In the genomic region with DNA sequence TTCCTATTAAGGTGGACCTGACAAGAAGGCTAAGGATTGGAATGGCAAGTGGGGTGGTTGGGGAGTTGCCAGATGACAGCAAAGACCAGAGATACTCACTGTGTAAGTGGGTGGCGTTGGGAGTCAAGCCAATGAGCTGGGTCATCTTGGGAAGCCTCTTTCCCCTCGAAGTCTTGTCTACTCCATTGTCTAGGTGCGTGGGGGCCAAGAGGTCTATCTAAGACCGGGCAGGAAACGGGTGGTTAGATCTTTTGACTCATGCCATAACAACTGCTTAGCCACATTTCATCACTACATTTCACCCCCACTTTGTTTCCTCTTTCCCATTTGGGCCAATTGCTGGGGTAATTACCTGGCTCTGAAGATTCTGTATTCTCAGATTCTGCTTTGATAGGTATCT, we compare ENCODE assay signal across 8 mouse cellular contexts. TPM values are rescaled to one million over a fixed set of nuclear protein-coding genes. Genes with fewer than 3 reads are reported as not detected.
A peak's percentile ranks its signal among the peaks of the same experiment; 100 is the strongest.
DNase-seq lines count a peak whose midpoint lies in the region; ATAC-seq and TF ChIP-seq lines count a peak whose summit lies in the region.

No protein-coding gene starts in this region.

- peak overlapping the region; percentile 90; the same call in 1 of the 2 replicates for H3K4me2 ChIP-seq in forebrain, embryonic 14.5 days (ENCODE audit: low read length)
- H3K4me2 ChIP-seq in intestine, embryonic 15.5 days (replicated peaks), result peak overlapping the region; percentile 81
- peak overlapping the region; percentile 95 for H3K4me2 ChIP-seq in lung, embryonic 15.5 days
- peak overlapping the region; percentile 89 for H3K4me2 ChIP-seq in stomach, embryonic 14.5 days (replicated peaks; ENCODE audit: low read depth, low read length)

- peak overlapping the region; percentile 86 for H3K9ac ChIP-seq in MEL (ENCODE audit: control insufficient read depth, low read depth, low read length, poor library complexity, severe bottlenecking)
- no peak overlapping the region for H3K9ac ChIP-seq in forebrain, embryonic 14.5 days (ENCODE audit: low read length)
- H3K9ac ChIP-seq in intestine, embryonic 15.5 days, result peak overlapping the region; percentile 52; the same call in 1 of the 2 replicates
- peak overlapping the region; percentile 55; the same call in 1 of the 2 replicates for H3K9ac ChIP-seq in lung, embryonic 15.5 days
- H3K9ac ChIP-seq in stomach, embryonic 14.5 days (replicated peaks; ENCODE audit: low read depth, low read length), result no peak overlapping the region; the same call in 1 of the 2 replicates

- H3K27ac ChIP-seq in MEL (ENCODE audit: control insufficient read depth, low read depth, low read length), result peak overlapping the region; percentile 82
- no peak overlapping the region for H3K27ac ChIP-seq in forebrain, embryonic 14.5 days (ENCODE audit: low read depth, low read length)
- H3K27ac ChIP-seq in intestine, embryonic 15.5 days, result peak overlapping the region; percentile 73
- H3K27ac ChIP-seq in lung, embryonic 15.5 days, result peak overlapping the region; percentile 89
- H3K27ac ChIP-seq in stomach, embryonic 14.5 days (ENCODE audit: low read length), result peak overlapping the region; percentile 89; the same call in 1 of the 2 replicates

- no peak for TF ChIP-seq RAD21 in MEL (IDR thresholded peaks at IDR 0.05; ENCODE audit: low read depth, low read length)

- ATAC-seq in forebrain, embryonic 14.5 days, result no peak
- no peak for ATAC-seq in intestine, embryonic 15.5 days
- no peak for ATAC-seq in lung, embryonic 15.5 days (ENCODE audit: borderline replicate concordance, extremely low read depth, low FRiP score, low TSS enrichment)
- ATAC-seq in stomach, embryonic 14.5 days (ENCODE audit: insufficient number of reproducible peaks, insufficient read depth, low FRiP score, low read depth), result no peak

- peaks cover 0 to 14% of the 10 kb centered on the region in 2 experiments; a peak in 2 of 4 replicates for H3K36me3 ChIP-seq in MEL (ENCODE audit: control insufficient read depth in 1 of 2, insufficient read depth in 2 of 2, low read length in 2 of 2)
- no peaks in the 10 kb centered on the region for H3K36me3 ChIP-seq in forebrain, embryonic 14.5 days (ENCODE audit: control insufficient read depth, insufficient read depth, low read length)
- 0 out of 2 replicates have a peak, but pooled peaks cover 10% of the 10 kb centered on the region for H3K36me3 ChIP-seq in intestine, embryonic 15.5 days
- H3K36me3 ChIP-seq in lung, embryonic 15.5 days, result peaks cover 23% of the 10 kb centered on the region
- peaks cover 8% of the 10 kb centered on the region; the same call in 1 of the 2 replicates for H3K36me3 ChIP-seq in stomach, embryonic 14.5 days (ENCODE audit: control insufficient read depth, insufficient read depth, low read length)

- TF ChIP-seq CTCF in MEL (IDR thresholded peaks at IDR 0.05 in 2 of 3, conservative IDR thresholded peaks at IDR 0.05 in 1 of 3; ENCODE audit: control insufficient read depth in 1 of 3, insufficient read depth in 1 of 3, low read depth in 2 of 3, low read length in 3 of 3, poor library complexity in 1 of 3, severe bottlenecking in 1 of 3), result no peak

- H3K79me2 ChIP-seq in MEL (ENCODE audit: control insufficient read depth, insufficient read depth, low read length, poor library complexity), result no peaks in the 10 kb centered on the region; the same call in 1 of the 2 replicates

- H3K4me3 ChIP-seq in MEL (ENCODE audit: control insufficient read depth in 1 of 2, insufficient read depth in 1 of 2, low read depth in 2 of 2, low read length in 2 of 2), result peak overlapping the region; percentile 74 to 82
- H3K4me3 ChIP-seq in forebrain, embryonic 14.5 days (ENCODE audit: low read depth, low read length), result peak overlapping the region; percentile 39; the same call in 1 of the 2 replicates
- peak overlapping the region; percentile 41 for H3K4me3 ChIP-seq in intestine, embryonic 15.5 days (replicated peaks)
- H3K4me3 ChIP-seq in lung, embryonic 15.5 days, result peak overlapping the region; percentile 53
- peak overlapping the region; percentile 42 for H3K4me3 ChIP-seq in stomach, embryonic 14.5 days (ENCODE audit: low read depth, low read length)

- 87% methylated on average over 5 of the region's 5 CpGs for WGBS in forebrain, embryonic 14.5 days
- WGBS in intestine, embryonic 15.5 days, result 89% methylated on average over 5 of the region's 5 CpGs
- WGBS in lung, embryonic 15.5 days, result 67% methylated on average over 5 of the region's 5 CpGs
- WGBS in stomach, embryonic 14.5 days, result 80% methylated on average over 5 of the region's 5 CpGs

- peaks cover 0 to 22% of the 10 kb centered on the region in 2 experiments; a peak in 2 of 4 replicates for H3K4me1 ChIP-seq in MEL (ENCODE audit: control insufficient read depth in 1 of 2, insufficient read depth in 2 of 2, low read length in 2 of 2)
- peaks cover 12% of the 10 kb centered on the region; the same call in 1 of the 2 replicates for H3K4me1 ChIP-seq in forebrain, embryonic 14.5 days (ENCODE audit: control insufficient read depth, insufficient read depth, low read length)
- peaks cover 49% of the 10 kb centered on the region for H3K4me1 ChIP-seq in intestine, embryonic 15.5 days (replicated peaks)
- H3K4me1 ChIP-seq in lung, embryonic 15.5 days, result peaks cover 54% of the 10 kb centered on the region
- peaks cover 38% of the 10 kb centered on the region for H3K4me1 ChIP-seq in stomach, embryonic 14.5 days (ENCODE audit: control insufficient read depth, insufficient read depth, low read length)

- peak; percentile 63 to 73 for TF ChIP-seq EP300 in MEL (IDR thresholded peaks at IDR 0.05; ENCODE audit: low read depth in 1 of 2, low read length in 2 of 2)

- no peaks in the 10 kb centered on the region for H3K9me3 ChIP-seq in MEL (replicated peaks; ENCODE audit: insufficient read depth, low read length)
- no peaks in the 10 kb centered on the region for H3K9me3 ChIP-seq in forebrain, embryonic 14.5 days (replicated peaks; ENCODE audit: control insufficient read depth, low read length)
- H3K9me3 ChIP-seq in intestine, embryonic 15.5 days, result no peaks in the 10 kb centered on the region
- no peaks in the 10 kb centered on the region for H3K9me3 ChIP-seq in lung, embryonic 15.5 days
- H3K9me3 ChIP-seq in stomach, embryonic 14.5 days (ENCODE audit: control insufficient read depth, low read depth, low read length), result no peaks in the 10 kb centered on the region

- H3K27me3 ChIP-seq in MEL (ENCODE audit: control insufficient read depth in 1 of 2, insufficient read depth in 2 of 2, low read length in 2 of 2), result no peaks in the 10 kb centered on the region
- no peaks in the 10 kb centered on the region for H3K27me3 ChIP-seq in forebrain, embryonic 14.5 days (replicated peaks; ENCODE audit: control insufficient read depth, insufficient read depth, low read length)
- no peaks in the 10 kb centered on the region for H3K27me3 ChIP-seq in intestine, embryonic 15.5 days (replicated peaks)
- H3K27me3 ChIP-seq in lung, embryonic 15.5 days, result no peaks in the 10 kb centered on the region
- no peaks in the 10 kb centered on the region for H3K27me3 ChIP-seq in stomach, embryonic 14.5 days (ENCODE audit: control insufficient read depth, insufficient read depth, low read length)

- TF ChIP-seq POLR2A in MEL (IDR thresholded peaks at IDR 0.05; ENCODE audit: control insufficient read depth in 1 of 2, insufficient read depth in 1 of 2, low read depth in 1 of 2, low read length in 2 of 2, poor library complexity in 1 of 2), result no peak

- peak; percentile 86 for DNase-seq in 3T3-L1 (ENCODE audit: low read depth, low spot score)
- peak; percentile 81 for DNase-seq in MEL (ENCODE audit: low read depth, low spot score)
- no peak for DNase-seq in forebrain, embryonic 14.5 days (ENCODE audit: low spot score)
- DNase-seq in spleen, adult 12 weeks (ENCODE audit: low spot score), result no peak
- no peak for DNase-seq in layer of hippocampus, adult 11-12 months (ENCODE audit: low spot score)

RNA-seq across cellular contexts. Expression of a gene that starts 1.2 kb away (rescaled TPM):
- 11.7 and 13.5 TPM in 2 replicates for total RNA-seq in MEL (2012; rRNA removed)
- 10 to 100 TPM in 1 of 2 experiments, not detected in 1; 15.8 TPM for polyA plus RNA-seq in MEL (2012; ENCODE audit: insufficient read depth in 1 of 2, insufficient read length in 2 of 2, low read depth in 1 of 2, low replicate concordance in 2 of 2, missing spikeins in 1 of 2)
- polyA plus RNA-seq in forebrain, embryonic 14.5 days (2014; fragmentation: Nextera tagmentation; extraction: Ambion mirVana), result 15.2 and 15.8 TPM in 2 replicates
- 20.7 and 23.4 TPM in 2 replicates for polyA plus RNA-seq in intestine, embryonic 15.5 days (2015; fragmentation: Nextera tagmentation; extraction: Ambion mirVana)
- 43.7 and 47.0 TPM in 2 replicates for polyA plus RNA-seq in lung, embryonic 15.5 days (2015; fragmentation: Nextera tagmentation; extraction: Ambion mirVana)
- polyA plus RNA-seq in stomach, embryonic 14.5 days (2014; fragmentation: Nextera tagmentation; extraction: Ambion mirVana), result 22.5 and 25.1 TPM in 2 replicates

RNA-seq across cellular contexts. Expression of a gene that starts 20.1 kb away (rescaled TPM):
- 24.0 and 26.3 TPM in 2 replicates for total RNA-seq in MEL (2012; rRNA removed)
- polyA plus RNA-seq in MEL (2012; ENCODE audit: insufficient read depth in 1 of 2, insufficient read length in 2 of 2, low read depth in 1 of 2, low replicate concordance in 2 of 2, missing spikeins in 1 of 2), result 100 to 1,000 TPM in 1 of 2 experiments, not detected in 1; 105 TPM
- 340 and 341 TPM in 2 replicates for polyA plus RNA-seq in forebrain, embryonic 14.5 days (2014; fragmentation: Nextera tagmentation; extraction: Ambion mirVana)
- polyA plus RNA-seq in intestine, embryonic 15.5 days (2015; fragmentation: Nextera tagmentation; extraction: Ambion mirVana), result 206 and 218 TPM in 2 replicates
- polyA plus RNA-seq in lung, embryonic 15.5 days (2015; fragmentation: Nextera tagmentation; extraction: Ambion mirVana), result 281 and 306 TPM in 2 replicates
- polyA plus RNA-seq in stomach, embryonic 14.5 days (2014; fragmentation: Nextera tagmentation; extraction: Ambion mirVana), result 255 and 296 TPM in 2 replicates

RNA-seq across cellular contexts. Expression of a gene that starts 29.9 kb away (rescaled TPM):
- 5.0 and 5.2 TPM in 2 replicates for total RNA-seq in MEL (2012; rRNA removed)
- polyA plus RNA-seq in MEL (2012; ENCODE audit: insufficient read depth in 1 of 2, insufficient read length in 2 of 2, low read depth in 1 of 2, low replicate concordance in 2 of 2, missing spikeins in 1 of 2), result 1 to 10 TPM in 1 of 2 experiments, not detected in 1; 5.5 TPM
- 35.6 and 37.2 TPM in 2 replicates for polyA plus RNA-seq in forebrain, embryonic 14.5 days (2014; fragmentation: Nextera tagmentation; extraction: Ambion mirVana)
- polyA plus RNA-seq in intestine, embryonic 15.5 days (2015; fragmentation: Nextera tagmentation; extraction: Ambion mirVana), result 23.0 and 30.5 TPM in 2 replicates
- polyA plus RNA-seq in lung, embryonic 15.5 days (2015; fragmentation: Nextera tagmentation; extraction: Ambion mirVana), result 68.0 and 77.8 TPM in 2 replicates
- polyA plus RNA-seq in stomach, embryonic 14.5 days (2014; fragmentation: Nextera tagmentation; extraction: Ambion mirVana), result 32.5 and 33.5 TPM in 2 replicates

RNA-seq across cellular contexts. Expression of a gene that starts 43.9 kb away (rescaled TPM):
- 3,378 and 3,556 TPM in 2 replicates for total RNA-seq in MEL (2012; rRNA removed)
- polyA plus RNA-seq in MEL (2012; ENCODE audit: insufficient read depth in 1 of 2, insufficient read length in 2 of 2, low read depth in 1 of 2, low replicate concordance in 2 of 2, missing spikeins in 1 of 2), result 1,000 to 10,000 TPM in 1 of 2 experiments, 100 to 1,000 TPM in 1; 994 to 2,154 TPM
- polyA plus RNA-seq in forebrain, embryonic 14.5 days (2014; fragmentation: Nextera tagmentation; extraction: Ambion mirVana), result 624 and 885 TPM in 2 replicates
- 1,025 and 1,054 TPM in 2 replicates for polyA plus RNA-seq in intestine, embryonic 15.5 days (2015; fragmentation: Nextera tagmentation; extraction: Ambion mirVana)
- 885 and 959 TPM in 2 replicates for polyA plus RNA-seq in lung, embryonic 15.5 days (2015; fragmentation: Nextera tagmentation; extraction: Ambion mirVana)
- polyA plus RNA-seq in stomach, embryonic 14.5 days (2014; fragmentation: Nextera tagmentation; extraction: Ambion mirVana), result 1,306 and 1,470 TPM in 2 replicates

RNA-seq across cellular contexts. Expression of a gene that starts 43.9 kb away (rescaled TPM):
- total RNA-seq in MEL (2012; rRNA removed), result 359 and 370 TPM in 2 replicates
- polyA plus RNA-seq in MEL (2012; ENCODE audit: insufficient read depth in 1 of 2, insufficient read length in 2 of 2, low read depth in 1 of 2, low replicate concordance in 2 of 2, missing spikeins in 1 of 2), result 100 to 1,000 TPM in 1 of 2 experiments, not detected in 1; 326 TPM
- polyA plus RNA-seq in forebrain, embryonic 14.5 days (2014; fragmentation: Nextera tagmentation; extraction: Ambion mirVana), result 461 and 608 TPM in 2 replicates
- polyA plus RNA-seq in intestine, embryonic 15.5 days (2015; fragmentation: Nextera tagmentation; extraction: Ambion mirVana), result 492 and 540 TPM in 2 replicates
- 425 and 461 TPM in 2 replicates for polyA plus RNA-seq in lung, embryonic 15.5 days (2015; fragmentation: Nextera tagmentation; extraction: Ambion mirVana)
- 471 and 592 TPM in 2 replicates for polyA plus RNA-seq in stomach, embryonic 14.5 days (2014; fragmentation: Nextera tagmentation; extraction: Ambion mirVana)

Comparison
In these comparisons a context has a peak if more than half of its experiments do, and no peak if none do; other contexts are left out.
1. DNase-seq: peak in 3T3-L1 (single experiment) and MEL (single experiment); none in forebrain, embryonic 14.5 days (single experiment), spleen, adult 12 weeks (single experiment) and layer of hippocampus, adult 11-12 months (single experiment).
2. H3K9ac ChIP-seq: peak in MEL (single experiment), intestine, embryonic 15.5 days (single experiment) and lung, embryonic 15.5 days (single experiment); none in forebrain, embryonic 14.5 days (single experiment) and stomach, embryonic 14.5 days (single experiment).
3. Peak in every context shown above with its lines, with median percentiles within 50 percentile points of each other: H3K4me3 ChIP-seq and H3K4me2 ChIP-seq.